Mouse (Mus musculus) splenic B cell, adult 2 months (primary cell): ENCODE results near the gene Opcml.

Experiments
- DNase-seq: peaks from one replicate; pipeline ENCODE4 v3.0.0-alpha.2; 2011; ENCODE audit warnings: low read depth, low spot score
- H3K27me3 ChIP-seq: 2 replicates; pipeline ENCODE4 v1.6.1; 2012; ENCODE audit warnings: mild to moderate bottlenecking, low read length, moderate library complexity, mixed read lengths; ENCODE audit not compliant: control insufficient read depth, poor library complexity, insufficient read depth, severe bottlenecking
- H3K36me3 ChIP-seq: 2 replicates; pipeline ENCODE4 v1.6.1; 2012; ENCODE audit warnings: mild to moderate bottlenecking, low read length, moderate library complexity, mixed read lengths; ENCODE audit not compliant: control insufficient read depth, poor library complexity, insufficient read depth, severe bottlenecking

Opcml gene

GRCm38 (mm10) chr9:28306364-28307121, 516.0 kb downstream of the Opcml start:
- no peak for DNase-seq
- Histone ChIP-seq H3K27me3 (no peaks in the 10 kb centered on the region), H3K36me3 (no peaks in the 10 kb centered on the region)

GRCm38 (mm10) chr9:28307122-28307430, 516.5 kb downstream of the Opcml start:
- Histone ChIP-seq H3K36me3 (no peaks in the 10 kb centered on the region), H3K27me3 (no peaks in the 10 kb centered on the region)
- no peak for DNase-seq

GRCm38 (mm10) chr9:28307481-28308050, 517.0 kb downstream of the Opcml start:
- no peaks in the 10 kb centered on the region for H3K36me3 ChIP-seq
- DNase-seq, result no peak
- H3K27me3 ChIP-seq, result no peaks in the 10 kb centered on the region

- DNase-seq, result no peak
- Histone ChIP-seq H3K27me3 (no peaks in the 10 kb centered on the region), H3K36me3 (no peaks in the 10 kb centered on the region)
Observed at GRCm38 (mm10) chr9:28317881-28318280, 527.3 kb downstream of the Opcml start.

DNA sequence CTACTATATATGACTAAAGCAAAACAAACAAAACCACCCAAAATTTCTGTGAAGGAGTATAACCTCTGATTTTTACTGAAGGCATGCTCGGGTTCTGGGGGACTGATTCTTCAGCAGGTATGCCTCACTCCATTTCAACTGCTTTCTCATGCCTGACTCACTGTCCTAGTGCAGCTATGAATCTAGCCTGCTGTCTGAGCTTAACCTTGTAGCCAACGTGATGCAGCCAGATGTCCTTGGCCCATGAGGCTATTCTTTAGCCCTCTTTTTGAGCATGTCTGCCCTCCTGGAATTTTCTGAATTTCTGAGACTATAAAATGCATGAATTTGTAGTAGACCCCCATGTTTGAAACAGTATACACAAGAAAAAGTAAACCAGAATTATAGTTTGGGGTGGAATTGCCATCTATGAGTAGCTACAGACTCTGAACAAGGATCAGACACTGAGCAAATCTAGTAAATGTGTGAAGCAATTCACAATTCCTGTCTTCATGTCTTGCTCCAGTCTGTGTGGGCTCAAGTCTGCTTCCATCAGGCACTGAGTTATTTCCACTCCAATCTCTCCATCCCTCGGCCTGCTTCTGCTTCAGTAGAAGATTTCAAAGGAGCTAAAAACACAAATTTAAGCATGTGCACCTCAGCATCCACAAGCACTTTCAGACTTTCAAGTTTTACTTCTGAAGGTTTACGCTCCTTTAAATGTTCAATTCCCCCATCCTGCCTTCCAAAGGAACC, 528.6 kb downstream of the Opcml start:
- H3K36me3 ChIP-seq, result no peaks in the 10 kb centered on the region

DNA sequence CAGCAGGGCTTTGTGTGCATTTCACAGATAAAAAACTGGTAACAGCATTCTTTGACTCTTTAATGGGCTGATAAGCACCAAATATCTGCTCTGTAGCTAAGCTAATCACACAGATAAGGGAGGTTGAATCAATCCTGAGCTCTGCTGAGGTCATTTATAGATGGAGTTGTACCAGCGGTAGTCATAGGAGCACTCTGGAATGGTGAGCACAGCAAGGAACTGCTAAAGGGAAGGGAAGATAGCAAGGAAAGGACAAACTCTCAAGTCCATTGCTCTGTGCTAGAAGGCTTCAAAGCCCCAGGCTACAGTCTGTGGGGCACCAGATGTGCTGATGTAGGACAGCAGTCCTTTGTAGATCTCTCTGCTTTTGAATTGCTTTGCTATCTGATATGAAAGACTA, 529.2 kb downstream of the Opcml start:
- no peak for DNase-seq
- H3K27me3 ChIP-seq, result no peaks in the 10 kb centered on the region
- no peaks in the 10 kb centered on the region for H3K36me3 ChIP-seq

More for the DNA sequence above, 528.6 kb downstream of the Opcml start:
- H3K27me3 ChIP-seq, result no peaks in the 10 kb centered on the region
- DNase-seq, result no peak

DNA sequence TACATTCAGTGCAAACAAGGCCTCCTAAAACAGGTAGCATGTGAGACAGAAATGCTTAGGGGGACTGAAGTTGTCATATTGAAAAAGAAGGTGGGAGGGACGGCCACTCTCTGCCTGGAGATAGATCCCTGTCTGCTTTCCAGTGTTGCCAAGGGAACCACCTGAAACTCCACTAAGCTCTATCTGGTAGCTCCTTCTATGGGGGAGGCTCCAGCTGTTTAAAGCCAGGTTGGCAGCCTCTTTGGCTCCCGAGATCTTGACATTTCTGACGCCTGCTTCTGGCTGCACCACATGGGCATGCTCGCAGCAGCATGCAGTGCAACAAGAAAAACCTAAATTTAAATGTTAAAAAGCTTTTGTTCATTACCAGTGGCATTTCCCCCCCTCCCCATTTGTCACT, 537.4 kb downstream of the Opcml start:
- no peak for DNase-seq
- Histone ChIP-seq H3K27me3 (no peaks in the 10 kb centered on the region), H3K36me3 (no peaks in the 10 kb centered on the region)

DNA sequence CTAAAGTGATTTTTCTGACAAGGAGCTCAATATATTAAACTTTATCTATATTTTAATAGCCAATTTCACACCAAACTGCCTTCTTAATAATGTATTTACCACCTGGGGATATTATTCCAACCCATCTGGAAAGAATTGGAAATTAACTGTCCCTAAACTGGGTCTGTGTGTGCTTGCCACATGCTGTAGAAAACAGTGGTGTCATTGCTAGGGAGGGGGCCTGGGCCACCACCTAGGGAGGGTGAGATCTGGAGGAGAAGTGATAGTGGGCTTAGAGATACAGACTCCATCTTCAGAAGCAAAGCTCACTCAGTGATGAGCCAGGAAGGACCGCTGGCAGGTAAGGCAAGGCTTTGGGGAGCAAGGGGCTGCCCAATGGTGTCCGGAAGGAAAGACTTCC, 537.9 kb downstream of the Opcml start:
- H3K36me3 ChIP-seq, result no peaks in the 10 kb centered on the region
- no peak for DNase-seq
- no peaks in the 10 kb centered on the region for H3K27me3 ChIP-seq

DNA sequence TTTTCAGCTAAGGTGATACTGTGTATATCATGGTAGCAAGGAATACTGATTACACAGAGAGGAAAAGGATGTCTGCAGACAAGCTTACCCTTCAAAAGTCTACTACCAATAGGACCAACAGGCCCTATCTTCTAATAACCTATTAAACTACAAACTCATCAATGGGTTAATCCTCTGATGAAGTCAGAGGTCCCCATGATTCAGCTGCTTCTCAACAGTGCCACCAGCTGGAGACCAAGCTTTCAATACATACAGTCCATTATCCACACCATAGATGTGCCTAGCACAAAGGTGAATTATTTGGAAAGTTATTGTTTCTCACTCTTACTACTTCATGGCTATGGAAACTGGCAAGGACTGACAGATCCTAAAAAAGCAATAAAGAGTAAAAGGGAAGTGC, 538.9 kb downstream of the Opcml start:
- no peaks in the 10 kb centered on the region for H3K36me3 ChIP-seq
- no peak for DNase-seq
- H3K27me3 ChIP-seq, result no peaks in the 10 kb centered on the region

DNA sequence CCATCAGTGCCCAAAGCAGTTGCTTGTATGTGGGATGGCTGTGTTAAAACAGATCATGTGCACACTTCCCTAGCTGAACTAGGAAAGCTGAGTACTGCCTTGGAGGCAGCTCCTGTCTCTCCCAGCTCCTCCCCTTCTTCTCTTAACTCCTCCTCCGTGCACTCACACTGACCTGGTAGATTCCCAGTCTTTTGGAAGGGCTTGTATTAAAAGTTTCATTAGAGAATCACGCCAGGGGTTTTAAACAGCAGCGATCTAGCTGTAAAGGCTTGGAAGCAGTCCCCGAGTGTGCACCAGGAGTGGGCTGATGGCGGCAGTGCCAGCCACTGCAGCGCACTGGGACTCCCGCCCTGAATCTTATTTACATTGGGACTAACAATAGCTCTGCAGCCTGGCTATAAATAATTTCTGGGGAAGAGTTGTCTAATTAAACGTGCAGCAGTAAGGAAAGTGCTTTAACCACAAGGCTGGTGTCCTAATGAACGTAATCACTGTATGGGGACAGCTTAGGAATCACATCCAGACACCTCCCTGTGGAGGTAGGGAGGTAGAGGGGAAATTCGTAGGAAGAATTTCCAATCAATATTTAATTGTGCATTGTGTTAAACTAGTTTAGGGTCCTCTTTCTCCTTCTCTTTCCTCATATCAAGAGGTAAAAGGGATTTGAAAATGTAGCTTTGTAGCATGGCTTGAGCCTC, 546.1 kb downstream of the Opcml start:
- H3K27me3 ChIP-seq, result no peaks in the 10 kb centered on the region
- DNase-seq, result no peak
- H3K36me3 ChIP-seq, result no peaks in the 10 kb centered on the region

DNA sequence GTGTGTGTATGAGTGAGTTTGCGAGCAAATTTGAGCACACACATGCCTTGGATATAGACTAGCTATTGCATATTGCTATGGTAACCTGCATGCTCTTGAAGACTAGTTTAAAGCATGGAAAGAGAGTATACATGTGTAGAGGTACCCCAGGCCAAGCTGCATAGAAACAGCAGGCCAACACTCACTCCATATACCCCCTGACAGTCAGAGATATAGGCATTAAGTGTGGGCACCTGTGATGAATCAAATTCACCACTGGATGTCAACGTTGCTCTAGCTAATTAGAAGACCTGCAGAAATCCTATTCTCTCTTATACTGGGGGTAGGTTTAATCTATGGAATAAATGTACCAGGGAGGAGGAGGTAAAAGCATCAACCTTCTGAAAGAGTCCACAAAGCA, 547.3 kb downstream of the Opcml start:
- no peaks in the 10 kb centered on the region for H3K36me3 ChIP-seq
- no peak for DNase-seq
- H3K27me3 ChIP-seq, result no peaks in the 10 kb centered on the region

- no peaks in the 10 kb centered on the region for H3K36me3 ChIP-seq
- DNase-seq, result no peak
- H3K27me3 ChIP-seq, result no peaks in the 10 kb centered on the region
Observed at GRCm38 (mm10) chr9:28354978-28355377, 564.4 kb downstream of the Opcml start.

DNA sequence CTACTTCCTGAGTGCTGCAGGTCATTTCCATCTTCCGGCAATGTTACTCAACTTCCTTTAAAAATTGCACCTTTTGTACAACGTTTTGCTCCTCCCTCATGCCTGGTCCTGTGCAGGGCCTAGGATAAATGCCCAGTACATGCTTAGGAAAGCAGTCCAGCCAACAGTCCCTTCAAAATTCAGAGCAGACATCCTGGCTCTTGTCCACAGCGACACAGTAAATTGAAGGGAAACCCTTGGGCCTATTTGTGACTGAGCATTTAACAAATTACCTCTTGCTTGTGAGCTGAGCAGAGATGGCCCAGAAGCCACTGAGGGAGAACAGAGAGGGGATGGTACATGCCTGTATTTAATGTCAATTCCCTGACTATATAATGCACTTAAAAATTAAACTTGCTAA, 567.4 kb downstream of the Opcml start:
- Histone ChIP-seq H3K36me3 (no peaks in the 10 kb centered on the region), H3K27me3 (no peaks in the 10 kb centered on the region)
- no peak for DNase-seq

DNA sequence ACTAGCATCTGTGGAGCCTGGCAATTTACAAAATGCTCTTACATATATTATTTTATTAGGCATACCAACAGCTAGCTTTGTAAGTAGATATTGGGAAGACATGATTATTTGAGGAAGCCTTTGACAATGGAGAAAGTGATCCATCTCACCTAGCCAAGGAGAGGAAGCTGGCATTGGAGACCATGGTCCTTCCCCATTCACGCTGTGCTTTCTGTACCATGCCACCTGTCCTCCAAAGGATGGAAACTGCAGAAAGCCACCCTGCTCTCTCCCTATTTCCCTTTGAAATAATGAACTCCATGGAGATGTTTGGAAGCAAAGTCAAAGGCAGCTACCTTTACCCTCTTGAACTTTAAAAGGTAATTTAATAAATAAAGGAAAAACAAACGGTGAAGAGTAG, 570.1 kb downstream of the Opcml start:
- DNase-seq, result no peak
- no peaks in the 10 kb centered on the region for H3K27me3 ChIP-seq

More for the DNA sequence above, 570.1 kb downstream of the Opcml start:
- no peaks in the 10 kb centered on the region for H3K36me3 ChIP-seq
